Mouse (Mus musculus): Measurements from ENCODE around the gene Ccdc18.
"Not testable (repeated sequence)": the region's sequence is repeated elsewhere in the genome, so short reads cannot be mapped to it uniquely, and the experiment has no call there.

The Ccdc18 gene

GRCm38 (mm10) chr5:108262722-108263121, 130.0 kb downstream of the Ccdc18 start:
- no peak for DNase-seq (ENCODE audit: low spot score)

GRCm38 (mm10) chr5:108263785-108264184, 131.1 kb downstream of the Ccdc18 start:
- not testable (repeated sequence) for DNase-seq (ENCODE audit: low spot score)

GRCm38 (mm10) chr5:108266990-108267389, 134.3 kb downstream of the Ccdc18 start:
- DNase-seq (ENCODE audit: low spot score): no peak

- DNase-seq (ENCODE audit: low spot score): peak; percentile 88
Measured at GRCm38 (mm10) chr5:108268127-108269062, 135.7 kb downstream of the Ccdc18 start, which contains the start of gene Dr1. Dr1 (plus strand) TSS chr5:108268897.

GRCm38 (mm10) chr5:108269063-108269810, 136.6 kb downstream of the Ccdc18 start:
- no peak for DNase-seq (ENCODE audit: low spot score)

GRCm38 (mm10) chr5:108269811-108270151, 137.1 kb downstream of the Ccdc18 start:
- DNase-seq (ENCODE audit: low spot score): no peak

GRCm38 (mm10) chr5:108270415-108270814, 137.7 kb downstream of the Ccdc18 start:
- no peak for DNase-seq (ENCODE audit: low spot score)

GRCm38 (mm10) chr5:108271345-108271744, 138.7 kb downstream of the Ccdc18 start:
- DNase-seq (ENCODE audit: low spot score): not testable (repeated sequence)
